Mouse (Mus musculus) thymus, postnatal 36 days (tissue): ENCODE measurements around the gene LTO1.
A peak's percentile ranks its signal among the peaks of the same experiment; 100 is the strongest.
"Not testable (repeated sequence)": the region's sequence is repeated elsewhere in the genome, so short reads cannot be mapped to it uniquely, and the experiment has no call there.

Experiments
- DNase-seq, 2 experiments: peaks; one replicate each; pipeline ENCODE4 v3.0.0; 2022; ENCODE audit warnings: mixed read lengths in 2 of 2

Gene LTO1

GRCm38 (mm10) chr7:144914948-144915750 lies at the start of gene LTO1:
LTO1 (plus strand) TSS chr7:144915100.
- peak; percentile 91 to 92 for DNase-seq

DNA sequence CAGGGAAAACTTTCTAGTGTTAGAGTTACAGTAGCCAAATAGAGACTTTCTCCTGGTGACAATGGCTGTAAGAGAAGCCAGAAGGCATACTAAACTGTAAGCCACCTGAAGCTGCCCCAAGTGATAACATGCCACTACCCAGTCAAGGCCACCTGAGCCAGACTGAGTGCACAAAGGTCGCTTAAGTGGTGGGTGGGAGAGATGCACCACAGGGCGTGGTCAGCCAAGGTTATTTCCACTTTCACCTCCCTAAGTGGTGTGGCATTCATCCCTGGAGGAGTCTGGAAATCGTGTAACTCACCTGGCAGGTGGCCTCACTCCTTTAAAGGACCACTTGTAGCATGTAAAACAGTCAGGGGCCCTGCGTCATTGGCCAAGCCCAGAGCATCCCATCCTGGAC lies 47.7 kb upstream of the LTO1 start:
- DNase-seq, result no peak

DNA sequence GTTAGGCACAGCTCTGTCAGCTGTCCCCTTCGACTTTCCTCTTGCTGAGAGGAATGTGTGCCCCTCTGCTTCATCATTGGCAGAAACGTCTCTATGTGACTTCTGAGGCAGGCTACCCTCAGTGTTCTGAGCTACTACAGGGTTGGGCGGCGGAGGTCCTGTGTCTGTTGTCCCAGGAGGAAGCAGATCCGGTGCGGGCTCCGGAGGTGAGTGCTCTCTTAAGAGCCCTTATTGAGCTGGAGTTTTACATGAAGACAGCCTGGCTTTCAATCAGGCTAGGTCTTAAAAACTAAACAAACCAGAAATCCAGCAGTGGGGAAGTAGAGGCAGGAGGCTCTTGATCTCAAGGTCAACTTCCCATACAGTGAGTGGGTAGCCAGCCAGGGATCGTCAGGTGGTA lies 47.3 kb upstream of the LTO1 start:
- no peak for DNase-seq

DNA sequence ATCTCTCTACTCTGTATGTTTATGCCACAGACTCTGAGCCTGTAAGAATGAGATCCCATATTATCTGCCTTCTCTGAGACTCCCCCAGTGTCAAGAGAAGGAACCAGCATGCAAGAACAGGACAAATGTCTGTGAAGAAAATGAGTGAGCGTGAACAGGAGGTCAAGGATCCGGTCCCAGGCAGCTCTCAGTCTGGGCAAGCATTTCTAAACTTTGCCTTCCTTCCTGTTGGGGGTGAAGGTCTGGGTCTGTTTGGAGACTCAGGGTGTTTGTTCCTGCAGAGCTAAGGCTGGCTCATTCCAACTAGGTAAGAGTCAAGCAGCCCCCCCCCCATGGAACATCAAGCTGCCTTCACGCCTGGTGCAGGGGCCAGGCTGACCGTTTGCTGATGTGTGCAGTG lies 42.5 kb upstream of the LTO1 start:
- no peak for DNase-seq

DNA sequence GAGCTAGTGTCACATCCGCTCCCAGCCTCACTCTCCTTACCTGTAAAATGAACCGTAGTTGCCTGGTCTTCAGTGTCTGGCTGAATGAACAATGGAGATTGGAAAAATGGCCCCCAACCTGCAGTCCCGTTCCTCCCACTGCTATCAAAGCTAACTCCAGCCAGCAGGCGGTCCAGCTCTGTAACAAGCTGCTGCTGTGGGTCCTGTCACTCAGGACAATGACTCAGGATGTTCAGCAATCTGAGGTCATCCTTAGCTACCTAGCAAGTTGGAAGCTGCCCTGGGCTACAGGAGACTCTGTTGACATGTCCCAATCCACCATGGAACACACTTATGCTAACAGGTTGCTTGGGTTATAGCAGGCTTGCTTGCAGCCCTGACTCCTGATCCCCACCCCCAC lies 41.7 kb upstream of the LTO1 start:
- DNase-seq, result no peak

- DNase-seq, result no peak
Measured at GRCm38 (mm10) chr7:144874226-144874625, 40.7 kb upstream of the LTO1 start.

DNA sequence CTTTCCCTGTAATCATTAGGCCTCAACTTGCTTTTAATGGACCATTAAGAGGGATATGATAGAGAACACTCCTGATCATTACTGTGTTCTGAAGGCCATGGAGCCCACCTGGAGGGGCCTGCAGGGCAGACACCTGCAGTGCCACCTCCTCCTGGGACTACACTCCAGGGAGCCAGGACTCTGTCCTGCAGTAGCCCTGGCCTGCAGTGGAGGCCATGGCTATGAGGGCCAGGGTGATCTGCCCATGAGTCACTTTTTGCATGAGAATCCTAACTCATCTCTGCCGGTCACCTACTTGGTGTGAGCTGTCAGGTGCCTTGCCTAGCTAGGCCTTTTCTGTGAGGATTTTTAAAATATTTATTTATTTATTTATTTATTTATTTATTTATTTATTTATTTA lies 36.5 kb upstream of the LTO1 start:
- no peak for DNase-seq

DNA sequence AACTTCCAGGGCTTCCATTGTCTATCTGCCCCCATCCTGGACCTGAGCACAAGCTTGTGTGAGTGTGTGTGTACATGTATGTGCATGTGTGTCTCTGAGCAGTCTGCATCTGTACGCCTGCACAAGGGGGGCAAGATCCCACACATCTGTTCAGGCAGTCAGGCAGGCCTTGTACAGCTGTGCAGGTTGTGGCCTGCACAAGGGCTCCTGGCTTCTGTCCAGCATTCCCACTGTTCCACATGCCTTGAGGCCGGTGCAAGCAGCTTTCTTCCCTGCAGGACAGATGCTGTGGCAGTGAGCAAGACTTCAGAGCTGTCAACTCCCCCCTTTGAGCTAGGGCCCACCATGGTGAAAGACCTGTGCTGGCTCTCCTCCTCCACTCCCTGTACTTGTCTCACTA lies 31.8 kb upstream of the LTO1 start:
- no peak for DNase-seq

GRCm38 (mm10) chr7:144887672-144888071 lies 27.2 kb upstream of the LTO1 start:
- DNase-seq, result no peak

- DNase-seq, result no peak
Measured at GRCm38 (mm10) chr7:144888564-144889299, 26.2 kb upstream of the LTO1 start.

DNA sequence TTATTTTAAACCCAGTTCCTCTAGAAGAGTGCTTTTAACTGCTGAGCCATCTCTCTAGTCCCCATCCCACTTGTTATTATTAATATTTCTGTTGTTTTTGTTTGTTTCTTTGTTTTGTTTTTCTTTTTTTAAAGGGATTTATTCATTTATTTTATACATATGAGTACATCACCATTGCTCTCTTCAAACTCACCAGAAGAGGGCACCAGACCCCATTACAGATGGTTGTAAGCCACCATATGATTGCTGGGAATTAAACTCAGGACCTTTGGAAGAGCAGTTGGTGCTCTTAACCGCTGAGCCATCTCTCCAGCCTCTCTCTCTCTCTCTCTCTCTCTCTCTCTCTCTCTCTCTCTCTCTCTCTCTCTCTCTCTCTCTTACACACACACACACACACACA lies 24.2 kb upstream of the LTO1 start:
- DNase-seq, result not testable (repeated sequence)

DNA sequence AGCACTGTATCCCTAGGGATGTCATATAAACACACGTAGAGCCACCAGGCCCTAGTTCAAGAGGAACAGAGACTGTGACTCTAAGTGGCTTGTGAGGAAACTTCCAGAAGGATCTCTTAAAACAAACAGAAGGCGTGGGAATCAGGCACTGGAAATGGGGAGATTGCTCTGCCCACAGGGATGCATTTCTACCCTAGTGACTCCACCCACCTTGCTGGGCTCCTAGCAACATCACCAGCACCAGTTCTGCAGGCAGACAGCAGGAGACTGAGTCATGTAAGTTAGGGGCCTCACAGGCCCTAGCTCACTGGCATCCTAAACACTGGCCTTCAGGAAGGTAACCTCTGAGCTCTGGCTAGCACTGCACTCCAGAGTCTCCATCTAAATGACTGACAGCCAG lies 23.0 kb upstream of the LTO1 start:
- DNase-seq, result no peak

DNA sequence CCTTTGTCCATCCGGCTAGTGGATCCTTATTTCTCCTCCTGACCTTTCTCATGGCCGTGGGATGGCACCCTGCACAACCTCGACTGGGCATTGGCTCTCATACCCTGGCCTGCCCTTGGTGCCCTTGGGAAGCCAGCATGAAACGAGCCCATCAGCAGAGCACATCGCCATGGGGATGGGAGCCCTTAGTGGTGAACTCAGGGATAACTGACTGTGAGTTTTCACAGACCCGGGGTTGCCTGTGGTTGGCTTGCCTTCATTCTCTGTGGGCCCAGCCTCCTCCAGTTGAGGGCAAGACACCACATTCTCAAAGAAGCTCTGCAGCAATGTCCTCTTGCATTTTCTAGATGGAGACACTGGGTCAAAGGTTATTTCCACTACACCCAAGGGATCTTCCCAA lies 22.6 kb upstream of the LTO1 start:
- no peak for DNase-seq

- no peak for DNase-seq
Measured at GRCm38 (mm10) chr7:144894191-144894590, 20.7 kb upstream of the LTO1 start.

DNA sequence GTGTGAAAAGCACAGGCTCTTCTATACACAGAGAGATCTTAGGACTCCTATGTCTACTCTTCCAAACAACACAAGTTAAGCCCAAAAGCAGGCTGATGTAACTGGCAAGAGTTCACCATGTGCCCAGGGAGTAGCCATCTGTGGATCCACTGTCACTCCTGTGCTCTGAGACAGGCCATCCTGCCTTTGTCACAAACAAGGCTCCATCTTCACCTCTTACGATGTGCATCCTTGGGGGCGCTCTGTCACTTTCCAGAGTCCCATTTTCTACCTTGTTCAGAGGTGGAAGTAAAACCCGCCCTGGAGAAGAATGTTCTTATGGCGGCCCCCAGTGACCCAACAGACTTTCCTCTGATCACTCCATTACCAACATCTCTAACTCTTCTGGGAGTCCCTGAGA lies 20.2 kb upstream of the LTO1 start:
- DNase-seq, result no peak

DNA sequence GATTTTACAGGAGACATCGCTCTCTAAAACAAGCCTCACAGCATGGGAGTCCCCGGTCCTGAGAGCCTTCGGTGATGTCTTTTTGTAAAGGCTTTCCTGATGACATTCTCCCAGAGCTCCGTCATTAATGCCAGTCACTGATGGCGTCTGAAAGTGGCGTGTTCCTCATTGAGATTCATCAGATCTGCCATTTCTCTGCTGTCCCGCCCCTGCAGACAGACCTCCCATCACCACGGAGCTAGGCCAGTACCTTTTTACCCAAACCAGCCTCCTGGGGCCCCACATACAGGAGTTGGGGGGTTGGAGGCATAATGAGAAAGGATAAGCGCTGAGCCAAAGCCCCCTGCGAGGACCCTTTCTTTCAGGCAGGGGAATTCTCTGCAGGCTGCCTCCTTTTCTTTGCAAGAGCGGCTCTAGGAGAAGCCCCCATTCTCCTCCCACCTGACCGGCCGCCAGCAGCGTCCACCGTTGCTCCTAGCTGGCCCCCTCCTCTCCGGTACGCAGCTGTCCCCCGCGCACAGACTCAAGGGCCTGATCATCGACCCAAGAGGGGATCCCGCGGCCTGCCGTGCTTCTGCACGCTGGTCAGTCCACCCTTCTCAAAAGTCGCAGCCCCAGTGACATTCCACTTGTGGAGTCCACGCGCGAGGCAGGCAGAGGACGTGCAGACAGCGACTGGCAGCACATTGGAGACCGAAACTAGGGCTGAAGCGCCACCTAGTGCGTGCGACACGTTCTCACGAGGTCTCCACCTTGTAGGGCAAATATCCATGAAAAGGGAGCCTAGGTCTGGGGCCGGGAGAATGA lies 19.4 kb upstream of the LTO1 start:
- peak; percentile 51 to 52 for DNase-seq

- no peak for DNase-seq
Measured at GRCm38 (mm10) chr7:144896294-144897218, 18.3 kb upstream of the LTO1 start, which contains the start of gene Fgf15. Fgf15 (plus strand) TSS chr7:144896531.

GRCm38 (mm10) chr7:144898506-144898905 lies 16.4 kb upstream of the LTO1 start:
- DNase-seq, result no peak

- DNase-seq, result not testable (repeated sequence)
Measured at GRCm38 (mm10) chr7:144905514-144905913, 9.4 kb upstream of the LTO1 start.

- peak; percentile 38 to 42 for DNase-seq
Measured at GRCm38 (mm10) chr7:144906708-144907397, 8.0 kb upstream of the LTO1 start.

GRCm38 (mm10) chr7:144907793-144908192 lies 7.1 kb upstream of the LTO1 start:
- no peak for DNase-seq

- no peak for DNase-seq
Measured at GRCm38 (mm10) chr7:144908705-144909104, 6.2 kb upstream of the LTO1 start.
